Mouse (Mus musculus) heart, postnatal 10 days (tissue): ENCODE data around the gene Kcnf1. TPM values are rescaled to one million over a fixed set of nuclear protein-coding genes. Genes with fewer than 3 reads are reported as not detected.
"Not testable (repeated sequence)": the region's sequence is repeated elsewhere in the genome, so short reads cannot be mapped to it uniquely, and the experiment has no call there.

ENCODE experiments used
- DNase-seq, 2 experiments: peaks; one replicate each; pipeline ENCODE4 v3.0.0; 2021
- intact Hi-C: fragments of 180-260 bp; cut with DNase I; formaldehyde crosslinking; loops from one replicate; pipeline ENCODE4 v1.15.1; 2025
- total RNA-seq, 2 experiments: library from RNA; stranded (reverse); gene quantifications; 2 replicates each; pipeline ENCODE4 v1.2.3; 2021

The Kcnf1 gene
- total RNA-seq, 2 experiments from 2014 or later = not detected

- intact Hi-C loops = no loop called here
- DNase-seq = no peak
Measured at GRCm38 (mm10) chr12:17166116-17166515, 10.6 kb downstream of the Kcnf1 start.

DNA sequence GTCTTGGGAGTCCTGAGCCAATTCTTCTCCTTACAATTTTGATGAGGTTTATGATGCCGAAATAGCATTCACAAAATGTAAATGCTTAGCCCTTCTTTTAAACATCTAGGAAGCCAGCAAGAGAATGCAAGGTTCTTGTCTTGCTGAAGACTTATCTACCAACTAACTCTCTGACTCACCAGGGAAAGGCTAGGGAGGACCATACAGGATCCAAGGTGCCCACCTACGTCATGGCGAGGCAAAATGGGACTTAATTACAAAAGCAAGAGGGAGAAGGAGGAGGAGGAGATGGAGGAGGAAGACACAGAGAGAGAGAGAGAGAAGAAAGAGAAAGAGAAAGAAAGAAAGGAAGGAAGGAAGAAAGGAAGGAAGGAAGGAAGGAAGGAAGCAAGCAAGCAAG, 12.7 kb downstream of the Kcnf1 start:
- DNase-seq = no peak
- intact Hi-C loops = no loop called here

DNA sequence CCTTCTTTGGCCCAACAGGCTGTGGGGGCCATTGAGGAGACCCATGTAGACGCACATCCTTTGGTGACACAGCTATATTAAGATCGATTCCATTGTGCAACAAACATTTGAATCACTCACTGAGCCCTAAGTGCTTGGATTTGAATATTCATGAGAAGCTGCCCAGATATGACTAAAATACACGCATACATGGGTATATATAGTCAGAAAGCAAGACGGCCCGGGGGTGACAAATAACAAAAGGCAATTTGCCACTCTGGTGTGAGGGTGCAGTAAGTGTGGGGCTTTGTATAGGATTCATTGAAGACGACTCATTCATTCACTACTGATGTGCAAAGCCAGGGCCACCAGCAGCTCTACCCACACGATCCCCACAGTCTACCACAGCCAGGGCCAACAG, 17.1 kb downstream of the Kcnf1 start:
- DNase-seq = no peak
- intact Hi-C loops = no loop called here

GRCm38 (mm10) chr12:17157558-17157957, 19.1 kb downstream of the Kcnf1 start:
- intact Hi-C loops = no loop called here
- DNase-seq = no peak

DNA sequence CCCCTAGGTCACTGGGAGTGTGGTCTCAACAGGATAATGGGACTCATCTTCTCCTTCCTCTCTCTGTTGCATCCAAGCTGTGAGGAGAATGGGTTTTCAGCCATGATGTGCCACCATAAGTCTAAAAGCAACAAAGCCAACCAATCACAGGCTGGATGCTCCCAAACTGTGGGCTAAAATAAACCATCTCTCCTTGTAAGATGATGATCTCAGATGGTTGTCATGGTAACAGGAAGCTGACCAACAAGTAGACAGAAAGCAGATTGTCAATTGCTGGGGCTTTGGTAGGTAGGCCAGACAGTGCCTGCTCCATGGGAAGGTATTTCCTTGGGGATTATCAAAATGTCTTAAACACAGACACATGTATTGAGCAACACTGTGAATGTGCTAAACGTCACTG, 20.9 kb downstream of the Kcnf1 start:
- intact Hi-C loops = no loop called here
- no peak for DNase-seq

GRCm38 (mm10) chr12:17152840-17153239, 23.8 kb downstream of the Kcnf1 start:
- intact Hi-C loops = no loop called here
- no peak for DNase-seq

DNA sequence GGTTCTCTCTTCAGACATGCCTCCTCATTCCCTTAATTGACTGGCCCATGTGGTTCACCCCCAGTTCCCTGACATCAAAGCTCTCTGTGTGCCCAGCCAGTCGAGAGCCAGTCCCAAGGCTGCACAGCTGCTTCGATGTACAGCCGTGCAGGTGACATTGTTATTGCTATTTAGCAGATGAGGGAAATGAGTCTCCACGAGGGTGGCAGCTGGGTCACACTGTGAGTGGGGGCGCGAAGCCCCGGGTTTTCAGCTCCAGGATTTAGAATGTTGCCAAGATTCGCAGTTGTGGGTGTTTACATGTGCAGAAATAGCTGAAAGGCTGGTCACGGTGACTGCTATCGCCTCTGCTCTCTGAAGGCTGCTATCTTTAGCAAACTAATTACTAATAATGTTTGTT, 27.8 kb downstream of the Kcnf1 start:
- no peak for DNase-seq
- intact Hi-C loops = no loop called here

- intact Hi-C loops = no loop called here
- no peak for DNase-seq
Measured at GRCm38 (mm10) chr12:17141791-17142190, 34.9 kb downstream of the Kcnf1 start.

DNA sequence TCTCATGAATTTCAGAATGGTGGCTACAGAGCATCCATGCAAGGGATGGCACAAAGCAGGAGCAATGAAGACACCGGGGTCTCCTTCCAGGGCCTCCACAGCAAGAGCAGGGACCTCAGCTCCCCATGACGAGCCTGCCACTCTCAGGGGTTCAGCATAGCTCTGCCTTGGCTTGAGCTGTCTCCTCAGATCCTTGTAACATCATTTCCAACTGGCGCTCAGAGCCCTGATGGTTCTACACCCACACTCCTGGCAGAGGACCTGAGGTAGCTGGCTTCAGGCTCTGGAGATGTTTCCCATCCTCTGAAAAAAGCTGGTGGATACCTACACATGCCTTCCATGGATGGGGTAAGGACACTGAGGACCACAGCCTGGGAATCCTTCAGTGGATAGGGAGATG, 36.3 kb downstream of the Kcnf1 start:
- intact Hi-C loops = no loop called here
- DNase-seq = no peak

- no peak for DNase-seq
- intact Hi-C loops = no loop called here
Measured at GRCm38 (mm10) chr12:17134546-17135096, 42.1 kb downstream of the Kcnf1 start.

- no peak for DNase-seq
- intact Hi-C loops = no loop called here
Measured at GRCm38 (mm10) chr12:17132243-17132642, 44.4 kb downstream of the Kcnf1 start.

- intact Hi-C loops = no loop called here
- no peak for DNase-seq
Measured at GRCm38 (mm10) chr12:17131563-17131962, 45.1 kb downstream of the Kcnf1 start.

DNA sequence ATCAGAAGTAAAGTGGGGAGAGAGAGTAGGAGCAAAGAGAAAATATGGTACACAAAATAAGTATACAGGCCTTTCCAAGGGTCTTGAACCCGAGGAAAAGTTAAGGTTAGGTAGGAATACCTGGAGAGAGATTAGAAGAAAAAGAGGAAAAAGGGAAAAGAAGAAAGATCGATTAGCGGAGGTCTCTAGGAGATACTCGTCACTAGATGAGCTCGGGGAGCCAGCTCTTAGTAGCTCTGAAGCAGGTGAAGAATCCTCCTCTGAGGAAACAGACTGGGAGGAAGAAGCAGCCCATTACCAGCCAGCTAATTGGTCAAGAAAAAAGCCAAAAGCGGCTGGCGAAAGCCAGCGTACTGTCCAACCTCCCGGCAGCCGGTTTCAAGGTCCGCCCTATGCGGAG, 53.8 kb downstream of the Kcnf1 start:
- intact Hi-C loops = not testable (repeated sequence)

More for the DNA sequence above, 53.8 kb downstream of the Kcnf1 start:
- DNase-seq = peak in 1 of 2 experiments; percentile 18

Other genes with a start within 250 kb of the Kcnf1 start
- 1 to 10 TPM; 2.4 to 3.0 TPM for gene Pqlc3, start 176.5 kb downstream of the Kcnf1 start, total RNA-seq
- gene 2410004P03Rik, start 165.2 kb downstream of the Kcnf1 start, total RNA-seq = under 1 TPM in 1 of 2 experiments, not detected in 1; 0.12 TPM
- 100 to 1,000 TPM in 1 of 2 experiments, 10 to 100 TPM in 1; 99.0 to 122 TPM for gene Pdia6, start 89.7 kb upstream of the Kcnf1 start, total RNA-seq
- gene Atp6v1c2, start 152.5 kb upstream of the Kcnf1 start, total RNA-seq = not detected
- 1 to 10 TPM; 9.0 to 9.7 TPM for gene Nol10, start 171.6 kb upstream of the Kcnf1 start, total RNA-seq